Mouse (Mus musculus) midbrain, embryonic 14.5 days (tissue): ENCODE data around the gene Tmprss9. TPM values are rescaled to one million over a fixed set of nuclear protein-coding genes. Genes with fewer than 3 reads are reported as not detected.
"Not testable (repeated sequence)": the region's sequence is repeated elsewhere in the genome, so short reads cannot be mapped to it uniquely, and the experiment has no call there.

Experiments
- ATAC-seq: fragments of 200-750 bp; cut with Nextera tagmentation; 2 replicates; pipeline ENCODE4 v1.8.0; 2017; ENCODE audit warnings: moderate number of reproducible peaks, moderate library complexity; ENCODE audit not compliant: low FRiP score, low TSS enrichment
- DNase-seq: peaks from one replicate; pipeline ENCODE4 v3.0.0-alpha.2; 2015
- H3K27ac ChIP-seq: fragments of 300-500 bp; sonication (generic); replicated peaks from 2 replicates; pipeline ENCODE4 v1.5.1; 2014; ENCODE audit warnings: mild to moderate bottlenecking, low read depth, low read length, moderate library complexity
- H3K27me3 ChIP-seq: fragments of 300-500 bp; sonication (generic); 2 replicates; pipeline ENCODE4 v1.6.1; 2014; ENCODE audit warnings: low read length, control low read depth, mixed read lengths; ENCODE audit not compliant: control insufficient read depth, insufficient read depth
- H3K36me3 ChIP-seq: fragments of 300-500 bp; sonication (generic); 2 replicates; pipeline ENCODE4 v1.6.1; 2014; ENCODE audit warnings: low read length, control low read depth; ENCODE audit not compliant: control insufficient read depth, insufficient read depth
- H3K4me1 ChIP-seq: fragments of 300-500 bp; sonication (generic); 2 replicates; pipeline ENCODE4 v1.6.1; 2014; ENCODE audit warnings: mild to moderate bottlenecking, antibody characterized with exemption, low read length, control low read depth; ENCODE audit not compliant: control insufficient read depth, insufficient read depth
- H3K4me2 ChIP-seq: fragments of 300-500 bp; sonication (generic); 2 replicates; pipeline ENCODE4 v1.6.1; 2014; ENCODE audit warnings: mild to moderate bottlenecking, low read length, moderate library complexity
- H3K4me3 ChIP-seq: fragments of 300-500 bp; sonication (generic); replicated peaks from 2 replicates; pipeline ENCODE4 v1.5.1; 2014; ENCODE audit warnings: low read depth, low read length
- H3K9ac ChIP-seq: fragments of 300-500 bp; sonication (generic); replicated peaks from 2 replicates; pipeline ENCODE4 v1.6.1; 2014; ENCODE audit warnings: mild to moderate bottlenecking, low read length, moderate library complexity
- H3K9me3 ChIP-seq: fragments of 300-500 bp; sonication (generic); 2 replicates; pipeline ENCODE4 v1.6.1; 2016; ENCODE audit warnings: low read length, control low read depth, mixed read lengths; ENCODE audit not compliant: control insufficient read depth
- WGBS: fragments of 180-500 bp; shearing (Covaris S2); extraction: QIAGEN DNeasy Blood & Tissue Kit; methylation state at CpG from one replicate; pipeline ENCODE4 v1.1.7; 2014; 5-methylcytosine and 5-hydroxymethylcytosine counted together
- polyA plus RNA-seq: library from polyadenylated mRNA; unstranded; fragments of >200 nt; fragmentation: Nextera tagmentation; extraction: Ambion mirVana; gene quantifications from 2 replicates; pipeline ENCODE4 v1.2.1, GENCODE M21; 2014

Tmprss9 gene
- polyA plus RNA-seq, 1 experiment from 2014 or later: not detected

DNA sequence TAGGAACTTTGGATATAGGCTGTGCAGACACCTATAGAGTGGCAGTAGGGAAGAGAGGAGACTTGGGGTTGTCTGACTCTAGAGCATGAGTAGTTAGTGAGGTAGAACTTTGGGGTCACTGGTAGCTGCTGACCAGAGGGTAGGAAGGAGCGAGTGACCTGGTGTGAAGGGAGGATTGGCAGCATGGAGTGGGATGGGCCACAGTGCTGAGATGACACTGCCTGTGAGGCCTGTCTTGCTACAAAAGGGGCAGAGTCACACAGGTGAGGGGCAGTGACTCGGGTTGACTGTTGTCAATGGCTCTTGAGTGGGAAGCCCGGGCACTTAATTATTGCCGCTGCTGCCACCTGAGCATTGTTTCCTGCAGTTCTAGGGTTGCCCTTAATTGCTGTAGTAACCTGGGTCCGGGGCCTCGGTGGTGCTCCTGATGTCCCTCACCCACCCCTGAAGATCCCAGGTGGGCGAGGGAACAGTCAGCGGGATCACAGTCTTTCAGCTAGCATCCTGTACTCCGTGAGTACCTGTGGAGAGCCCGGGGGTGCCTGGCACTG lies 43.7 kb upstream of the Tmprss9 start:
- Histone ChIP-seq H3K4me1 (peaks cover 10% of the 10 kb centered on the region), H3K27ac (no peak overlapping the region), H3K36me3 (peaks cover 24% of the 10 kb centered on the region), H3K4me3 (peak overlapping the region; percentile 74), H3K4me2 (peak overlapping the region; percentile 92), H3K9ac (peak overlapping the region; percentile 84; the same call in 1 of the 2 replicates), H3K27me3 (no peaks in the 10 kb centered on the region), H3K9me3 (no peaks in the 10 kb centered on the region)
- ATAC-seq (no peak), DNase-seq (no peak)
- 80% methylated on average over 10 of the region's 10 CpGs for WGBS

DNA sequence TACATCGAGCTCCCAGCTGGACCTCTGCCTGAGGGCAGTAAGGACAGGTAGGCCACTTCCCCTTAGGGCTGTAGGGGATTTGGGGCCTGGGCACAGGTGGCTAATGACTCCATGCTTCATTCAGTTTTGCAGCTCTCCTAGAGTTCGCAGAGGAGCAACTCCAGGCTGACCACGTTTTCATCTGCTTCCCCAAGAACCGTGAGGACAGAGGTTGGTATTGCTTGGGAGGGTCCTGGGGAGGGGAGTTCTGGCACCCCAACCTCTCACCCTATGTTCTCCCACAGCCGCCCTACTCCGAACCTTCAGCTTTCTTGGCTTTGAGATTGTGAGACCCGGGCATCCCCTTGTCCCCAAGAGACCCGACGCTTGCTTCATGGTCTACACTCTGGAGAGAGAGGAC lies 43.1 kb upstream of the Tmprss9 start:
- ATAC-seq: not testable (repeated sequence)
- WGBS: 84% methylated on average over 7 of the region's 9 CpGs
- H3K4me3 ChIP-seq: peak overlapping the region; percentile 74; the same call in 1 of the 2 replicates

DNA sequence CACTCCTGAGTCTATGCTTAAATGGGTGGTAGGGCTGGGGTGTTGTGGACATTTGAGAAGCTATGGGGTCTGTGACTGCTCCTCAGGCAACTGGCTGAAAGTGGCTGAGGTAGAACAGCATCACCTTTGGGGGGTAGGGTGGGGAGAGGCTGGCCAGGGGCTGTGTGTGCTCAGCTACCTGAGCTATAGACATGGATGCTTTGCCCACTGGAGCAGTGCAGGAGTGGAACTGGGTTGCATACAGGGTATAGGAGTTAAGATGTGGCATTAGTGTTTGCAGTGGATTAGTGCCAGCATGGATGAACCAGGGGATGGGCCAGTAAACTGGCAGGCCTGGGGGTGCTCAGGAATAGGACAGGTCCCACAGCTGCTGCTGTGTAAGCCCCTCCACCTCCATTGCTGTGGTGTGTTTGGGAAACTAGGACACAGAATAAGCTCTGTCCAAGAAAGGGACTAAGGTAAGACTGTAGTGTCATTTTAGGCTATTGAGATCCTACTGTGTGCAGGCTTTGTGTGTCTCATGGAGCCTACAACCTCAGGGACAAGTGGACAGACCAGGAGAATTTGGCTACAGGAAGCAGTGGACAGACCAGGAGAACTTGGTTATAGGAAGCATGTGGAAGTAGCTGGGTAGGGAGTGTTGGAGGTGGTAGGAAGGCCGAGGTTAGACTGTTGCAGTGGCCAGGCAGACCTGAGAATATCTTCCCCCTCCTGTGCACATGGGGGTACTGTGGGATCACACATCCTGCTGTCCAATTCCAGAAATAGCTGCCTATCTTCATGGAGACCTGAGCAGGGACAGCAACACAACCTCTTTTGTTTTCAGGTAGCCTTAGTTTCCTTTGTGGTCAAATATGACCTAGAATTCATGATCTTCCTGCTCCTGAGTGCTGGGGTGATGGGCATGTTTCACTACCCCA lies 42.0 kb upstream of the Tmprss9 start:
- Histone ChIP-seq H3K4me3 (no peak overlapping the region), H3K36me3 (peaks cover 24% of the 10 kb centered on the region), H3K4me2 (0 out of 2 replicates have a peak overlapping the region, but pooled peaks have one; percentile 6), H3K9ac (no peak overlapping the region), H3K27me3 (peaks cover 12% of the 10 kb centered on the region; the same call in 1 of the 2 replicates), H3K9me3 (no peaks in the 10 kb centered on the region), H3K27ac (no peak overlapping the region), H3K4me1 (peaks cover 10% of the 10 kb centered on the region)
- DNase-seq: no peak
- 68% methylated on average over 1 of the region's 1 CpGs for WGBS
- no peak for ATAC-seq

More for the DNA sequence above, 43.1 kb upstream of the Tmprss9 start:
- not testable (repeated sequence) for H3K9ac ChIP-seq, H3K27me3 ChIP-seq, DNase-seq, H3K4me1 ChIP-seq, H3K9me3 ChIP-seq, H3K27ac ChIP-seq
- Histone ChIP-seq H3K4me2 (peak overlapping the region; percentile 92), H3K36me3 (peaks cover 24% of the 10 kb centered on the region)

DNA sequence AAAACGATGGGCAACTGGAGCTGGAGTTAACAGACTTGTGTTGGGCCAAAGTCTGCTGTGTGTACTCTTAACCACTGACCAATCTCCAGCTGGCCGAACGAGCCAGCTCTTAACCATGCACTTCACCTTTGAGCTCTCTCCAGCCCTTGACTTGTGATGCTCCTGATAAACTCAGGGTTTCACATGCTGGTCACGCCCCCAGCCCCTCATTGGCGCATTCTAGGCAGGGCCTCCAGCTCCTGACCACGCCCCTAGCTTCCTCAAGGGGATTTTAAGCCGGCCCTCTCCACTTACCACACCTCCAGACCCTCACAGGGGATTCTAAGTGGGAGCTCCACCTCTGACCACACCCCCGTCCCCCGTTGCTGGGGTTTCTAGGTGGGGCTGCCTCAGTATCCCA lies 40.5 kb upstream of the Tmprss9 start:
- Histone ChIP-seq H3K4me1 (peaks cover 10% of the 10 kb centered on the region), H3K9me3 (no peaks in the 10 kb centered on the region), H3K27ac (no peak overlapping the region), H3K9ac (no peak overlapping the region; the same call in 1 of the 2 replicates), H3K4me2 (no peak overlapping the region), H3K4me3 (no peak overlapping the region), H3K27me3 (peaks cover 25% of the 10 kb centered on the region), H3K36me3 (peaks cover 24% of the 10 kb centered on the region)
- DNase-seq (peak; percentile 65), ATAC-seq (no peak)
- WGBS: 5% methylated on average over 9 of the region's 9 CpGs

DNA sequence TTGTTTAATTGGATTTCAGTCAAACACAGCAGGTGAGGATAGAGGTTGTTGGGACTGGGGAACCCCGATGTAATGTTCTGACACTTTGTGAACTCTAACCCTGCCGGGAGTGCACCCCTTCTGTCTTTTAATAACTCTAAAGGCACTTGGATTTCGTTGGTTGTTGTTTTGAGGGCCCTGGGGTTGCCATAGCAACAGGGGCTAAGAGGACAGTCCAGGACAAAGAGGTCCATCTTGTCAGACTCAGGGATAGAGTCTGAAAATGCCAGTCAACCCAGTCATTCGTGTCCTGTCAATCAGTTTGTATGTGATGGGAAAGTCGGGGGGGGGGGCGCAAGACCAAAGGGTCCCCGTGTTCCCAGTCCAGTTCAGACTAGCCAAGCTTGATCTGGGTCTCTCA lies 38.8 kb upstream of the Tmprss9 start:
- ATAC-seq (no peak), DNase-seq (no peak)
- Histone ChIP-seq H3K4me2 (no peak overlapping the region), H3K4me1 (peaks cover 4% of the 10 kb centered on the region), H3K9ac (no peak overlapping the region), H3K27me3 (peaks cover 25% of the 10 kb centered on the region), H3K36me3 (peaks cover 24% of the 10 kb centered on the region), H3K4me3 (no peak overlapping the region), H3K27ac (no peak overlapping the region), H3K9me3 (no peaks in the 10 kb centered on the region)
- WGBS: 34% methylated on average over 7 of the region's 7 CpGs

DNA sequence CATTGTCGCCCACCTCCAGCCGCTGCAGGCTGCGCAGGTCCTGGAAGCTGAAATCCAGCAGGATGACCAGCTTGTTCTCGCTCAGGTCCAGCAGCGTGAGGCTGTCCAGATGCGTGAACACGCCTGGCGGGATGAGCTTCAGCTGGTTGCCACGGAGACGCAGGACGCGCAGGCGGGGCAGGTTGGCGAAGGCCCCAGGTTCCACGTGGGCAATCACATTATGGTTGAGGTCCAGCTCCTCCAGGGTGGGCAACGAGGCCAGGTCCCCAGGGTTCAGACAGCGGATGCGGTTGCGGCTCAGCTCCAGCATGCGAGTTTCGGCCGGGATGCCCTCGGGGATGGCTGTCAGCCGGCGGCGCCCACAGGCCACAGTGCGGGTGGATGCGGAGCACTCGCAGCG lies 36.0 kb upstream of the Tmprss9 start:
- Histone ChIP-seq H3K36me3 (peaks cover 7% of the 10 kb centered on the region), H3K4me1 (0 out of 2 replicates have a peak, but pooled peaks cover 4% of the 10 kb centered on the region), H3K27me3 (peaks cover 25% of the 10 kb centered on the region), H3K9me3 (no peaks in the 10 kb centered on the region), H3K4me3 (no peak overlapping the region), H3K4me2 (peak overlapping the region; percentile 29), H3K9ac (peak overlapping the region; percentile 26; the same call in 1 of the 2 replicates), H3K27ac (no peak overlapping the region)
- DNase-seq (peak; percentile 44), ATAC-seq (no peak)
- 42% methylated on average over 30 of the region's 30 CpGs for WGBS

DNA sequence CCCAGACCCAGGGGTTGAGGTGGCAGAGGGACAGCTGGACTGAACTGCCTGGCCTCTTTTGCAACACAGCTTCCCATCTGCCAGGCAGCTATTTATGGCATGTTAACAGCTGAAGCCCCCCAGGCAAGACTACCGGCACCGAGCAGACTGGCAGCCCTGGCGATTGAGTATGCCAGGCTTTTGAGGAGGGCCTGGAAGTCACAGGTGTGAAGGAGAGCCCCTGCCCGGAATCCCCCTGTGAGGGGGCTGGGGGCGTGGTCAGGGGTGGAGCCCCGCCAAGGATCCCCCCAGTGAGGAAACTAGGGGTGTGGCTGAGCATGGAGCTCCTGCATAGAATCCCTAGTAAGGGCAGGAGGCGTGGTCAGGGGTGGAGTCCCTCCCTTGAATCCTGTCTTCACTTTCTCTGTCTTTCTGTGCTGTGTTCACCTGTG lies 34.7 kb upstream of the Tmprss9 start:
- no peak overlapping the region for H3K4me3 ChIP-seq
- H3K27ac ChIP-seq: no peak overlapping the region
- no peak for DNase-seq
- WGBS: 52% methylated on average over 7 of the region's 7 CpGs
- H3K36me3 ChIP-seq: 0 out of 2 replicates have a peak, but pooled peaks cover under 1% of the 10 kb centered on the region
- no peak overlapping the region for H3K9ac ChIP-seq
- ATAC-seq: no peak
- H3K4me1 ChIP-seq: 0 out of 2 replicates have a peak, but pooled peaks cover 4% of the 10 kb centered on the region
- H3K9me3 ChIP-seq: no peaks in the 10 kb centered on the region
- peaks cover 25% of the 10 kb centered on the region for H3K27me3 ChIP-seq
- no peak overlapping the region for H3K4me2 ChIP-seq

DNA sequence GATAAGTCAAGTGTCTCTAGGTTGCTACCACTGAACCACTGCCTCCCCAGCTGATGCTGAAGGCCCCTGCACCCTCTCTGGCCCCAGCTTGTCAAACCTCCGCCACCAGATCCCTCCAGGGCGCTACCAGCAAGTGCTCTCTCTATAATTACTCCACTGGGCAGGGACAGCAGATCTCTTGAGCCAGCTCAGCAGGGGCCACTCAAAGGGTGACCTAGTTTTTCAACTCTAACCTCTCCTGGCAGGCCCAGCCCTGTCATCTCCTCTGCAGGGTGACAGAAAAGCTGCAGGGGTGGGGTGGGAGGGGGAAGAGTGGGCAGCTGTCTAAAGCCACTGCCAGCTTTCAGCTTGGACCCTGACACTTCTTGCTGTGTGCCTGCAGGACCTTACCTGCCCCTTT lies 33.8 kb upstream of the Tmprss9 start:
- H3K4me2 ChIP-seq: no peak overlapping the region
- 6% methylated on average over 2 of the region's 2 CpGs for WGBS
- no peak for ATAC-seq
- H3K36me3 ChIP-seq: no peaks in the 10 kb centered on the region
- no peak overlapping the region for H3K4me3 ChIP-seq
- peaks cover 32% of the 10 kb centered on the region for H3K27me3 ChIP-seq
- no peak overlapping the region for H3K9ac ChIP-seq
- H3K27ac ChIP-seq: no peak overlapping the region
- 0 out of 2 replicates have a peak, but pooled peaks cover 4% of the 10 kb centered on the region for H3K4me1 ChIP-seq
- no peaks in the 10 kb centered on the region for H3K9me3 ChIP-seq
- DNase-seq: no peak
